Mouse (Mus musculus) kidney, postnatal 4 days (tissue): Measurements from ENCODE around the gene Bex6.
A peak's percentile ranks its signal among the peaks of the same experiment; 100 is the strongest.
"Not testable (repeated sequence)": the region's sequence is repeated elsewhere in the genome, so short reads cannot be mapped to it uniquely, and the experiment has no call there.

Source experiments
- DNase-seq, 2 experiments: peaks; one replicate each; pipeline ENCODE4 v3.0.0; 2021; ENCODE audit warnings: mixed read lengths in 2 of 2

Gene Bex6

DNA sequence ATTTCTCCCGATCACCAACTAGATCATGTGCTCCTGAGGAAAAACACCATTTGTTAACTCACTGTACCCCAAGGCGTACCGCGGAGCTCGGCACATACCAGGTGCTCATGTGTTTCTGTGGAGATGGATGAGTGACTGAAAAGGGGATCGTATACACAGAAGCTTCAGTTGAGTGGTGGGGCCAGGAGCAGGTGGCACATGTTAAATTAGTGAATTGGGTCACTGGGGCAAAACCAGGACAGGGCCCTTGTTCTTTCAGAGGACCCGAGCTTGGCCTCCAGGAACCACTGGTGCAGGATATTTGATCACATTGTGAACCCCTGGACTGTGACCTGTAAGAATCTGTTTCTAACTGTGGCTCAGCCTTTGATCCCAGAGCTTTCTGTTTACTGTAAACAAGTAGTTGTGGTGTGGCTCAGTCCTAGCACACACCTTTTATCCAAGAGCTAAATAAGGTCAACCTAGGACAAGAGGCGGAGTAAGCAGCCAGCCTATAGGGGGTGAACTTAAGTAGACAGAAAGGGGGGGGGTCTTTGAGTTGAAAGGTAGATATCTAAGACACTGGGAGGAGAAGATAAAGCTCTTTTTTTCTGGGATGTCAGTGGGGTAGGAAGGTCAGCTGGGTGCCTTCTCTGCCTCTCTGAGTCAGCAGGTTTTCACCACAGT, 5.2 kb upstream of the Bex6 start:
- no peak for DNase-seq

DNA sequence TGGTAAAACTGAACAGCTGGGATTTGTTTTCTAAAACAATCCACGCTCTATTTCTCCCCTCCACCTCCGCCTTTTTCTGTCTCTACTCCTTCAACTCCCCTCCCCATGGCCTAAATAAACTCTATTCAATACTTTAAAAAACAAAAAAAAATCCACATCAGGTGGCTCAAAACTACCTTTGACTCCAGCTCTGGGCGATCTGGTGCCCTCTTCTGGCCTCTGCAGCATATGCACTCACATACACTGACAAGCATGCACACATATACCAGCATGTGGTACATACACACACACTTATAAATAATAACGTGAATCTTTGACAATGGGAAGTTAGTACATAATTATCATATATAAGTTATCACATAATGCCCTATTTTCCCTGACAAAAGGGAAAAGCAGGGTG, 4.6 kb upstream of the Bex6 start:
- no peak for DNase-seq

DNA sequence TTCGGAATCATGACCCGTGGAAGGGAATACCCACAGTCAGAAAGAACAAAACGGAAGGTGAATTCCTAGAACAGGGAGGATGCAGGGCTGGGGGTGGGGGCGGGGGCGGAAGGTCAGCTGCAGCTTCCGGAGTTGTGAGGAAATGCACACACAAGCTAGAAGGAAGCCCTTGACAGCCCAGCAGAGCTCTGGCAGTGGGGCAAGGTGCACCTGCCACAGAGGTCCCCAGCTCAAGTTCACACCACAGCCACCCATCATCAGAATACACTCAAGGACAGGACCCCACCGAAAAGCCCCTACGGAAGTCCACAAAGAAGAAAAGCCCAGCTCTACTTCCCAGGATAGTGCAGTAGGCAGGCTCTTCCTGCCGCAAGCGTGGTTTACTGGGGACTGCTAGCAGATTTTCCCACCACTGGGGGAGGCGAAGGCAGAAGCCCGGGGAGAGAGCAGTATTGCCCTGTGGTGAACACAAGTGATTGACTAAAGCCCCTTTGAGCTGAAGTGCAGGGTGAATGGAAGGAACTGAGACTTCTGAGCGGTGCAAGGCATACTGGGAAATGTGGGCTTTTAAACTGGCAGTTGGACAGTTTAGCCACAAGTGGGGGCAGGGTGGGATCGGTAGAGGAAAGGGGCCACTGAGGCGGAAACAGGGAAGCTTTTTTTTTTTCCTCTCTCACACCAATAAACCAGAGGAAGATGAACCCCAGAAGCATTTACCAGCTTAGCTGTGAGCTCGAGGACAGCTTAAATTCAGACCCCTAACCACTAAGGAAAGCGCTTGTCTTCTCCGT, 2.5 kb upstream of the Bex6 start:
- DNase-seq = peak; percentile 40 to 54

DNA sequence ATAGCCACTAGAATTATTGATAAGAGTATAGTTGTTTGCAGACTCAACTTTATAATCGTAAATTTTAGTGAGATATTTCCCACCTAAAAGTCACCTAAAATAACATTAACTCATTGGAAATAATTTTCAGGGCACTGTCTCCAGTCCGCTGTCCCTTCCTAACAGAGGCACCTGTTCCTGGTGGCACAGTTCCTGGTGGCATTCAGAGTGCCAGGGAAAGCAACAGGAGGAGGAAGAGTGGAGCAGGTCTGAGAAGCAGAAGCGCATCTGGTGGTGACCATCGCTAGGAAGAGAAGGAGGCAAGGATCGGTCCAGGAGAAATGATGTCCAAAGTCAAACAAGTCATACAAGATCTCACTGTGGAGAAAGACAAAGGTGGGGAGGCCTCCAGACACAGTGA, 6.4 kb downstream of the Bex6 start:
- DNase-seq = no peak

DNA sequence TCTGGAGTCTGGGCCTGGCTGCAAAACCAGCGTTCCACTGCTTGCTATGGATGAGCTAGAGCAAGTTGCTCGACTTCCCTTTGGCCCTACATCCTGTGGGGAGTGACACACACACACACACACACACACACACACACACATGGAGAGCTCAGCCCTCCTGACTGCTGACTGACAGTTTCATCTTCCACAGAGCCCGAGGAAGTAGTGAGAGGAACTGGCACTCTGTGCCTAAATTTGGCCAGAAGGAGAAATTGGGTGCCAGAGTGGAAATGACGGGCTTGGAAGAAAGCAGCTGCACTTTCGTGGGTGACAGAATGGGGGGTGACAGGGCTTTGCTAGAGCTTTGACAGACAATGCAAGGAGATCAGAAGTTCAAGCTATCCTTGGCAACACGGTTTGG, 9.5 kb downstream of the Bex6 start:
- DNase-seq = peak; percentile 43 to 47

DNA sequence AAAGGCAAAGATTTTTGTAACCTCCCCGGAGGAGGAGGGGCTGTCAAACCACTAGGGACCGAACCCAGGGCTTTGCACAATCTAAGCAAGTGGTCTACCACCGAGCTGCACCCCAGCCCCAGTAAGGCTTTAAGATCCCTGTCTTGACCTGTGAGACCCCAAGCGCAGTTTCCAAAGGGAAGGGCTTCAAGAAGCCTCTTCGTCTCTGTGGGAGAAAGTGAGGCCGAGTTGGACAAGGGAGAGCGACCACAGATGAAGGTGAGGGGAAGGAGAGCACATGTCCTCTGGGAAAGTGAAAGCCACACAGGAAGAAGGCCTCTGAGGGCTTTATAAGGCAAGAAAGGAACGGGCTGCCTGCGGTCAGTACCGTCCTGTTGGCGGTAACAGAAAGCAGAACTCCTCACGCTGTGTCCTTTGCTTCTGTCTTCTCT, 10.4 kb downstream of the Bex6 start:
- peak in 1 of 2 experiments; percentile 19 for DNase-seq

DNA sequence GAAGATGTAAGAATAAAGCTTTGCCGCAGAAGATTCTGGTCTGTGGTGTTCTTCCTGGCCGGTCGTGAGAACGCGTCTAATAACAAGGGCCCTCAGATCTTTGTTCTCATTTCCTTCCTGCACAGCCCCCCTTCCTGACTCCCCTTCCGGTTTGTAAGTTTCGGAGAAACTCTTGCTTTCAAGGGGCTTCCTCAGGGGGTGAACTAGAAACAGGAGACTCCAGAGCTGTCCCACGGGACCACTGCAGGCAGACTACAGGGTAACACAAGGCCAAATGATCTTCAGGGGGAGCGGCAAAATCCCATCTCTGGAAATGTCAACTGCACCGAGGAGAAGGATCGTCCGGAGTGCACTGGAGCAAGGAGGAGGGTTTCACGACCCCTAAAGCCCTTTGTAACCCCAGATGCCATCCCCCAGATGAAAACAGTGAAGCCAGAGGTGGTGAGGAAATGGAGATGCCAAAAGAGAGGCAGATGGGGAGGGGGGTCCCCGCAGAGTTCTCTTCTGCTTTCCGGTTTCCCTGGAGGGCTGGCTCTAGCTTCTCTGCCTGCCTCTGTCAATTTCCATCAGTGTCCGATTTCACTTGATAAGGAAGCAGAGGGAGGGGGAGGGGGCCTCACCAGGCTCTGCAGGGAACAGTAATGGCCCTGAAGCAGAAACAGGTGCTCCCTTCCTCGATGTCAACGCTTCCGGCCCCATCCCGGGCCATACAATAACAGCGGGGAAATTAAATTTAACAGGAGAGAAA, 20.8 kb downstream of the Bex6 start:
- DNase-seq = peak; percentile 69 to 79

DNA sequence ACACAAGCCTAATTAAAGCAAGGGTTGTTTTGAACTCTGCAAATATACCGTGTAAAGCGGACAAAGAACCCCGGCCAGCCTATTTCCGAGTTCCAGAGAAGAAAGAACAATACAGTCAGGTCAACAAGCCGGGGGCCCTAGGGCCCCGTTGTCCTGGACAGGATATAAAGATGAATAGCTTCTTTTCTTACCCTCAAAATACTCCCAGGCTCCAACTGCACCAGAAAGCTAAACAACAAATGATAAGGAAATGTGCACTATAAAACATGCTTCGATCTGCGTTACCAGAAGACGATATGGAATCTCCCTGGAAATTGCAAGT, 21.3 kb downstream of the Bex6 start:
- DNase-seq = no peak

DNA sequence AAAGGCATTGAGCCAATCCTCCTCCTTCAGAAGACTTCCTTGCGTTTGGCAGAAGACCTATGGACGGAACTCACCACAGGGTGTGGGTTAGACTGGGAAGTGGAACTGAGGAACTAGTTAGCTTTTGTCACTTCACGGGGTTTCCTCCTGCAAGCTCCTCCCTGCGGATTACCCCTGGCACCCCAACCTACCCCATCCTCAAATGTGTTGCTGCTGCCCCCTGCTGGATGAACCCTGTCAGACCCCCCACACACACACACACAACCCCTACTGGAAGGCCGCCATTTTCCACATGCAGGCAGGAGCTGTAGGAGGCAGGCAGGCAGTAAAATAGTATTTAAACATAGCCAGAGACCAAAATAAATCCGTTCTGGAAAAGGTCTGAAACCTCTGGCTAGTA, 23.1 kb downstream of the Bex6 start:
- DNase-seq = peak; percentile 48 to 60

DNA sequence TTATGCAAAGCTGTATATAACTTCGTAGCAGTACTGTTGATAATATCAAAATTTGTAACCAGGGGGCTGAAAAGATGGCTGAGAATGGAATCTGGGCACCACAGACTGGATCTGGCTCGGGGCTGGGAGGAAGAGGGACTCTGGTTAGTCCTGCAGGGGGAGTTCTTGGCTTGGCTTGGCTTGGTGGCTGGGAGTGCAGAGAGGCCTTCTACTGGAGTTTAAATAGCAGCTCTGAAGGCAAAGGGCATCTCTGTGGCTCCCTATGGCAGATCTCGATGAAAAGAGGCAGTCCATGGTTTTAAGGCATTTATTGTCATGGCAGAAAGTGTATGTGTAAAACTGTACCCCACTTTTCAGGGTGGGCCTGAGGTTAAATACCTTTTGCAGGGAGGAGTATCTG, 25.3 kb downstream of the Bex6 start:
- peak in 1 of 2 experiments; percentile 20 for DNase-seq

DNA sequence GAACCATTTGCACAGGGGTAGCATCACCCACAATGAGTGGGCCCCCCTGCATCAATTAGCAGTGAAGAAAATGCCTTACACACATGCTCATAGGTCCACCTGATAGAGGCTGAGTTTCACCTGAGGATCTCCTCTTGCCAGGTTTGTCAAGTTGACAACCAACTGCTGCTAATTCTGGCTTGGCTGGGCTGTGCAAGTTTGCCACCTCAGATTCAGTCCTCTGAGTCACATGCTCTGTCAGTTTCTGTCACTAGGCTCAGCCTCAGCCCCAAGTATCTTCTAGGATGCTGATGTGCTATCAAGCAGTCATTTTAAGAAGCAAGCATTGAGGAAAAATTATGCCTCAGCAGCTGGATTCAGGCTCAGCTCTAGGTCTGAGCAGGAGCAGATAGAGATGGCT, 34.5 kb downstream of the Bex6 start:
- DNase-seq = no peak

DNA sequence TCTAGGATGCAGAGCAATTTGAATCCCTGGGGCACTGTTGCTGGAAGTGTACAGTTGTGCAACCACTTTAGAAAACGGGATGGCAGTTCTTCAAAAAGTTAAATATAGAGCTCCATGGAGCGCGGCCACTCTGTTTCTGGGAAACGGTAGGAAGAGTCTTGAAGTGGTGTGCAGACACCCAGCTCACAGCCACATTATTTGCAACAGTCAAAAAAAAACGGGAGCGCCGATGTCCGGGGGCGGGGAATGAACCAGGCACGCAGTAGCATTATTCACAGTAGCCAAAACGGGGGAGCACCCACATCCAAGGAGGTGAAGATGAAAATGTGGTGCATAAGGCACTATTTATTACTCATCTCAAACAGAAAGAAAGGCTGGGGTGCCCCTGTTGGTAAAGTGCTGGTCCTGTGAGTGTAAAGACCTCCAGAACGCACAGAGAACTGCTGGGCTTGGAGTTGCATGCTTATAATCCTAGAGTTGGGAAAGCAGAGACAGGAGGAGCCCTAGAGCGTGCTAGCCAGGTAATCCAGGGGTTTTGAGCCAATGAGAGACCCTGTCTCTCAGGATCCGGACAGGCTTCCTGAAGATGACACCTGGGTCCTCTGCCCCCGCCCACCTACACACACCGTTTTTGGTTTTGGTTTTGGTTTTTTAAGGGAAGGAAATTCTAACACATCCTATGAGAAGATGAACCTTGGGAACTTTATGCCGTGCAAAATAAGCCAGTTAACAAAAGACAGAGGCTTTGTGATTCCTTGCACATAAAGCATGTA, 35.4 kb downstream of the Bex6 start:
- DNase-seq = no peak

DNA sequence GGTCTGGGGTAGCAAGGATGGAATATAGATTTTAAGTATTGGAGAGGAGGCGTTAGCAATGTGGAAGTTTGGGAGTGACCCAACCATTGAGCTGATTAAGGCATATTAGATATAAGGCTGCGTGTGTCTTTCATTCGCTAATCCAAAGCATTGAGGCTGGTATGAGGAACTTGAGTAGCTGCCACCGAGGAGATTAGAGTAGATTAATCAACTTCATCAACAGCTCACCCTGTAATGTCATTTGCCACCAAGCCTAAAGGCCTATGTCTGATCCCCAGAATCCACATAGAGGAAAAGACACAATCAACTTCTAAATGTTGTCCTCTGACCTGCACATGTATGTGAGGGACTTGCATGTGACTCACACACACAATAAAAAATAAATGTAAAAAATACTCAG, 42.2 kb downstream of the Bex6 start:
- no peak for DNase-seq

DNA sequence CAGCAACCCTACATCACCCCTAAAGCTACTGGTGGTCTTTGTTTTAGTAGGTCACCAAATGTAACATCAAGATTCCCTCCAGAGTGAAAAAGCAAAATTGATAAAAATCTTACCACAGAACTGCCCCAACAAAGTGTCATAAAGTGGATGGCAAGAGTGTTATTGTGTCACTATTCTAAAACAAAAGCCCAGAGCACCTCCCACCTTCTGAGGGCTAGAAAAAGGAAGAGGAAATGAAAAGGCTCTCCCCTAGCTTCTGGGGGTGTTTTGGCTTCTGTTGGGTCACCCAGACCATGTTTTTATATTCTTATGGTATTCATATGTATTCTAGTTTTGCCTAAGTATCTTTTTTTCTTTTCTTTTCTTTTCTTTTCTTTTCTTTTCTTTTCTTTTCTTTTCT, 42.8 kb downstream of the Bex6 start:
- DNase-seq = no peak

DNA sequence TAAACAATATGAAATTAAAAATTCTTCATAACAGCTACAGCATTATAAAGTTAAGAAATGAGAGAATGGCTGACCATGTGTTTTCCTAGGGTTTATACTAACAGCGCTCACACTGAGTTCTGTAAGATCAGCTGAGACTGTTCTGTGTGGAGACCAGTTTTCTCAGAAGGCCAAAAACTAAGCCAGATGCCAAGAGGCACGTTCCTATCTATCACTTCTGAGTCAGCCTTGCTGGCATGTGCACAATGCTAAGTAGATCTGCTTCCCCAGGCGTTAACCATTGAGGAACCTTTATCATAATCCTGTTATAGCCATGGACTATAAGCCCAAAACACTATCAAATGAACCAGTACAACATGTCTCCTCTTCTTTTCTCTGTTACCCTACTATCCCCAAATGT, 52.4 kb downstream of the Bex6 start:
- DNase-seq = not testable (repeated sequence)
